Mouse (Mus musculus) midbrain, embryonic 10.5 days (tissue): ENCODE results near the gene Gna15. TPM values are rescaled to one million over a fixed set of nuclear protein-coding genes. Genes with fewer than 3 reads are reported as not detected.

ENCODE experiments used
- DNase-seq: peaks from one replicate; pipeline ENCODE4 v3.0.0-alpha.2; 2017; ENCODE audit warnings: low spot score
- H3K27ac ChIP-seq: fragments of 300-500 bp; sonication (generic); replicated peaks from 2 replicates; pipeline ENCODE4 v1.5.1; 2016; ENCODE audit warnings: mild to moderate bottlenecking
- H3K27me3 ChIP-seq: fragments of 300-500 bp; sonication (generic); 2 replicates; pipeline ENCODE4 v1.6.1; 2016; ENCODE audit warnings: low read depth, mild to moderate bottlenecking; ENCODE audit not compliant: poor library complexity, severe bottlenecking
- H3K36me3 ChIP-seq: fragments of 300-500 bp; sonication (generic); 2 replicates; pipeline ENCODE4 v1.6.1; 2016; ENCODE audit warnings: mild to moderate bottlenecking, moderate library complexity
- H3K4me1 ChIP-seq: fragments of 300-500 bp; sonication (generic); 2 replicates; pipeline ENCODE4 v1.6.1; 2016
- H3K4me3 ChIP-seq: fragments of 300-500 bp; sonication (generic); 2 replicates; pipeline ENCODE4 v1.5.1; 2016; ENCODE audit warnings: mild to moderate bottlenecking, moderate library complexity
- H3K9me3 ChIP-seq: fragments of 300-500 bp; sonication (generic); replicated peaks from 2 replicates; pipeline ENCODE4 v1.6.1; 2016; ENCODE audit warnings: mild to moderate bottlenecking
- WGBS: fragments of 180-500 bp; shearing (Covaris S2); methylation state at CpG from one replicate; pipeline ENCODE4 v1.1.7; 2016; 5-methylcytosine and 5-hydroxymethylcytosine counted together
- polyA plus RNA-seq: library from polyadenylated mRNA; unstranded; fragments of >200 nt; fragmentation: Nextera tagmentation; extraction: Ambion mirVana; gene quantifications from 2 replicates; pipeline ENCODE4 v1.2.1, GENCODE M21; 2016

The Gna15 gene
- polyA plus RNA-seq, 1 experiment from 2014 or later: 0.85 TPM

DNA sequence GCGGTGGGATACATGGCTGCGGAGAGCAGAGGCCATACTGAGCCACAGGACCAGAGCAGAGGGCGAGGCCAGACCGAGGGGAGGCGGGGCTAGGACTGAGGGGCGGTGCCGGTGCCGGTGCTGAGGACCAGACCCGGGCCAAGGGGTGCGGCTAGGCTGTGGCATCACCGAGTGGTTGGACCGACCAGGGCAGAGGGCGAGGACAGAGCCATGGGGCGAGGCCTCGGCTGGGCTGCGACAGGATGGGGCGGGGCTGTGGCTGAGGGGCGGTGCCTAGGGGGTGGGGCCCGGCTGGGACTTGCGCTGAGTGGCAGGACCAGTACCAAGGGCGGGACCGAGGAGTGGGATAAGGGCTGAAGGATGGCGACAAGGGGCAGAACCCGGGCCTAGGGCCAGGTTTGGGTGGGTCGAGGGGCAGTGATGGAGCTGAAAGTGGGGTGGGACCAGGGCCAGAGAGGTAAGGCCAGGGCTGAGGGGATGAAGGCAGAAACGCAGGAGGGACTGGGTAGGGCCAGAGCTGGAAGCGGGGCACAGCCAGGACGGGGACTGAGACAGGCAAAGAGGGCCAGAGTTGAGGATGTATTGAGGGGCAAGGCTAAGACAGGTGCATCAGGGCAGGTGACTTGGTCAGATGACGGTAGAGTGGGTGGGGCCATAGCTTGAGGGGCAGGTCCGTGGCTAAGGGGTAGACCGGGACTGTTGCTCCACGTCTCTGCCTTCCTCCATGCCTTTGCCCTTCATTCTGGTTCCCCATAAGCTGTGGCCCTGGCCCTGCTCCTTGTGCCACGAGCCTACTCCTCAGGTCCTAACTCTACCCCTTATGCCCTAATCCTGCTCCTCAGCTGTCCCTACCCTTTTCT lies 59.4 kb downstream of the Gna15 start:
- 2% methylated on average over 33 of the region's 33 CpGs for whole genome bisulfite sequencing
- Histone ChIP-seq H3K4me1 (peaks cover 42% of the 10 kb centered on the region), H3K36me3 (0 out of 2 replicates have a peak, but pooled peaks cover 4% of the 10 kb centered on the region), H3K4me3 (peak overlapping the region; percentile 60), H3K27me3 (peaks cover 99% of the 10 kb centered on the region), H3K9me3 (no peaks in the 10 kb centered on the region), H3K27ac (peak overlapping the region; percentile 75)
- DNase-seq: peak; percentile 88

GRCm38 (mm10) chr10:81463531-81463930 lies 60.5 kb downstream of the Gna15 start:
- peak overlapping the region; percentile 60 for H3K4me3 ChIP-seq
- H3K4me1 ChIP-seq: peaks cover 42% of the 10 kb centered on the region
- peaks cover 100% of the 10 kb centered on the region for H3K27me3 ChIP-seq
- WGBS: 77% methylated on average over 4 of the region's 4 CpGs
- H3K27ac ChIP-seq: no peak overlapping the region
- no peak for DNase-seq
- 0 out of 2 replicates have a peak, but pooled peaks cover 4% of the 10 kb centered on the region for H3K36me3 ChIP-seq
- H3K9me3 ChIP-seq: no peaks in the 10 kb centered on the region

DNA sequence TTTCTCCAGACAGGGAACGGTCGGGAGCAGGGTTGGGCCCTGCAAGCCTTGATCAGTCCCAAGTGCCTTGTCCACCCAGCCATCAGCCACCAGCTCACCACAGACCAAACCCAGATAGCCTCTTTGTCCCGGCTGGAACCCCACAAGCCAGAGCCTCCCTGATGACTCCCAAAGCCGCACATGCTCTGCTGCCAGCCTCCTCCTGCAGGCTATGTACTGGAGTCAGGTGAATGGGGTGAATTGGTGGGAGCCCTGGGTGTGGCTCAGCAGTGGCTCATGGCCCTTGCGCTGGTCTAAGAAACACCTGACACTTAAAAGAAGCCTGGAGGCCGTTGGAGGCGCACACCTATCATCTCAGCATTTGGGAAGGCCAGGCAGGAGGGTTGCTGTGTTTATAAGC lies 61.1 kb downstream of the Gna15 start:
- WGBS: 82% methylated on average over 7 of the region's 7 CpGs

GRCm38 (mm10) chr10:81462415-81462804 lies 61.6 kb downstream of the Gna15 start:
- 39% methylated on average over 7 of the region's 7 CpGs for WGBS
- H3K27me3 ChIP-seq: peaks cover 100% of the 10 kb centered on the region
- no peak overlapping the region for H3K27ac ChIP-seq
- H3K4me1 ChIP-seq: peaks cover 42% of the 10 kb centered on the region
- H3K4me3 ChIP-seq: no peak overlapping the region
- H3K9me3 ChIP-seq: no peaks in the 10 kb centered on the region
- no peak for DNase-seq
- 0 out of 2 replicates have a peak, but pooled peaks cover 4% of the 10 kb centered on the region for H3K36me3 ChIP-seq

More for the DNA sequence above, 61.1 kb downstream of the Gna15 start:
- Histone ChIP-seq H3K9me3 (no peaks in the 10 kb centered on the region), H3K27me3 (peaks cover 100% of the 10 kb centered on the region), H3K36me3 (0 out of 2 replicates have a peak, but pooled peaks cover 4% of the 10 kb centered on the region), H3K4me1 (peaks cover 42% of the 10 kb centered on the region), H3K27ac (no peak overlapping the region), H3K4me3 (no peak overlapping the region)
- DNase-seq: peak; percentile 11

- WGBS: 10% methylated on average over 16 of the region's 16 CpGs
Measured at GRCm38 (mm10) chr10:81461673-81462414, 62.2 kb downstream of the Gna15 start.

DNA sequence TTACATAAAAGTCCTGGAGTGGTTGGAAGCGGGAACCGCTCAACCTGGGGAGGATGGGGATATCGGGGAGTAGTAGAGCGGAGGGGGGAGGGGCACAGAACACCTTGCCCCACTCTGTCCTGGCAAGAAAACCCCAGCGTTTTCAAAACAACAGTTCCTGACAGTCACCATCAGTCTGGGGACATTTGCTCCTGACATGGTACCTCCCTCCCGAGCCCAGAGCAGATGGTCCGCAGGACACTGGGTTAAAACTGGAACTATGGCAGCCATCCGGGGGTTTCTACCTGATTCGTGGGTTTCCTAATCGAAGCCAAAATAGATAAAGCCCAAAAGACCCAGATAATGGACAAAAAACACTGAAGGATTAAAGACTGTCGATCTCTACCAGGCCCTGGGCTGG lies 63.1 kb downstream of the Gna15 start:
- Histone ChIP-seq H3K27me3 (peaks cover 100% of the 10 kb centered on the region), H3K36me3 (no peaks in the 10 kb centered on the region), H3K4me1 (peaks cover 36% of the 10 kb centered on the region), H3K27ac (no peak overlapping the region), H3K4me3 (no peak overlapping the region), H3K9me3 (no peaks in the 10 kb centered on the region)
- 43% methylated on average over 11 of the region's 11 CpGs for WGBS
- DNase-seq: peak; percentile 11

More at GRCm38 (mm10) chr10:81461673-81462414, 62.2 kb downstream of the Gna15 start:
- no peak overlapping the region for H3K4me3 ChIP-seq
- no peak overlapping the region for H3K27ac ChIP-seq
- no peaks in the 10 kb centered on the region for H3K9me3 ChIP-seq
- H3K4me1 ChIP-seq: peaks cover 39% of the 10 kb centered on the region
- peaks cover 100% of the 10 kb centered on the region for H3K27me3 ChIP-seq
- H3K36me3 ChIP-seq: 0 out of 2 replicates have a peak, but pooled peaks cover 3% of the 10 kb centered on the region
- DNase-seq: peak; percentile 11

DNA sequence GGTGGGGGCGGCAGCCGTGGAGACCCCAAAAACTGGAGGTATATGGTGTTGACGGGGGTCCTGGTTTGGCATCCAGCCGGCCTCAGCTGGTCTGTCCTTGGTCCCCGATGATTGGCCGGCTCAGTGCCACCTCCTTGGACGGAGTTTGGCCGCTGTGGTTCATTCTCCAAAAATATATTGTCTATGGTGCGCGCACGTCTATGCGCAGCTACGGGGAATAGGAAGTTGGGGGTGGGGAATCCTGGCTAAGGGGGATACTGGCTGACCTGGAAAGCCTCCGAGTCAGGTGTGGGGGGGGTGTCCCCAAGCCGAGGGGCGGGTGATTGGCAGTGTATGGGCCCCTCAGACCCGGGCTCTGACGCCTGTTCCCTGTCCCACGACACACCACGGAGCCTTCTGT lies 63.6 kb downstream of the Gna15 start:
- H3K36me3 ChIP-seq: no peaks in the 10 kb centered on the region
- no peak overlapping the region for H3K4me3 ChIP-seq
- H3K4me1 ChIP-seq: peaks cover 35% of the 10 kb centered on the region
- H3K27me3 ChIP-seq: peaks cover 100% of the 10 kb centered on the region
- H3K27ac ChIP-seq: no peak overlapping the region
- DNase-seq: peak; percentile 13
- 39% methylated on average over 20 of the region's 20 CpGs for WGBS
- H3K9me3 ChIP-seq: no peaks in the 10 kb centered on the region

GRCm38 (mm10) chr10:81459399-81459798 lies 64.6 kb downstream of the Gna15 start:
- H3K4me1 ChIP-seq: peaks cover 24% of the 10 kb centered on the region
- H3K27me3 ChIP-seq: peaks cover 100% of the 10 kb centered on the region
- no peak overlapping the region for H3K4me3 ChIP-seq
- WGBS: 70% methylated on average over 21 of the region's 21 CpGs
- no peaks in the 10 kb centered on the region for H3K36me3 ChIP-seq
- H3K9me3 ChIP-seq: no peaks in the 10 kb centered on the region
- no peak overlapping the region for H3K27ac ChIP-seq
- DNase-seq: no peak

DNA sequence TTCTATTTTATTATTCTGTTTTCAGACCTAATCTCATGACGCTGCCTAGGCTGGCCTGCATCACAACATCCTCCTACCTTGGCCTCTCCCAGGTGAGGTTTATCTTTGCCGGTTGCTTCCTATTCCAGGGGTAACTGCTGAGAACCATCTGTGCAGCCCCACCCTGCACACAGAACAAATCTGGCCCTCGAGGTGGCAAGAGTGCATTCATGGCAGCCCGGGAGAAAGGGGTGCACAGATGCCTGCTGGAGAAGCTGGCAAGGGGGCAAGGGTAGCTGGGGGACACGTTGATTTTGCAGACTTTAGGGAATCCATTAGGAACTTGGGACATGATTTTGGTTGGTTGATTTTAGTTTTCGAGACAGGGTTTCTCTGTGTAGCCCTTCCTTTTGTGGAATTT lies 65.8 kb downstream of the Gna15 start:
- Histone ChIP-seq H3K36me3 (no peaks in the 10 kb centered on the region), H3K9me3 (no peaks in the 10 kb centered on the region), H3K27me3 (peaks cover 100% of the 10 kb centered on the region), H3K27ac (no peak overlapping the region), H3K4me3 (no peak overlapping the region), H3K4me1 (peaks cover 14% of the 10 kb centered on the region)
- WGBS: 85% methylated on average over 6 of the region's 6 CpGs
- DNase-seq: no peak

- 92% methylated on average over 8 of the region's 8 CpGs for WGBS
- no peaks in the 10 kb centered on the region for H3K36me3 ChIP-seq
- H3K27me3 ChIP-seq: peaks cover 100% of the 10 kb centered on the region
- peak; percentile 10 for DNase-seq
- H3K9me3 ChIP-seq: no peaks in the 10 kb centered on the region
- no peak overlapping the region for H3K27ac ChIP-seq
- peaks cover 15% of the 10 kb centered on the region for H3K4me1 ChIP-seq
- H3K4me3 ChIP-seq: no peak overlapping the region
Measured at GRCm38 (mm10) chr10:81457624-81458023, 66.4 kb downstream of the Gna15 start.

DNA sequence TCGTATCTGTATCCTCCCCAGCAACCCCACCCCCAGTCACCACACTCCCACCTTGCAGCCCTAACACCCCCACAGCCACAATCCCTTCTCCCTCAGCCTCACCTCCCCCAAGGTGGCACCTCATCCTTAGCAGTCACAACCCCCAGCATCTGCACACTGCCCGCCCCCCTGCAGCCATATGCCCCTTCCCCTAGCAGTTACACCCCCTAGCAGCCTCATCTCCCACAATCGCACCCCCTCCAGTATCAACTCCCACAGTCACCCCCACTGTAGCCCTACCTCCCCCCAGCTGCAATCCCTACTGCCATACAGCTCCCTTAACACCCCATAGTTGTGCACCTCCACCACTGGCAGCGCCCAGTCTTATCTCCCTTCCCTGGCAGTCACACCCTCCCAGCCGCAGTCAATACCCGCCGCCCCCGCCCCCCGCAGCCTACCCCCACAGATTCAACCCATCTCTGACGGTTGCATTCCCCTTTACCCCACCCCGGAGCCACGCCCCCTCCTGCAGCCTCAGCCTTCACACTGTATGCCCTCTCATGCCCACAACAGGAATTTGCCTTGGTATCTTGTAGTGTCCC lies 67.0 kb downstream of the Gna15 start:
- Histone ChIP-seq H3K36me3 (no peaks in the 10 kb centered on the region), H3K4me3 (no peak overlapping the region), H3K4me1 (peaks cover 17% of the 10 kb centered on the region), H3K27me3 (peaks cover 100% of the 10 kb centered on the region), H3K9me3 (no peaks in the 10 kb centered on the region), H3K27ac (no peak overlapping the region)
- DNase-seq: no peak
- WGBS: 55% methylated on average over 12 of the region's 12 CpGs

DNA sequence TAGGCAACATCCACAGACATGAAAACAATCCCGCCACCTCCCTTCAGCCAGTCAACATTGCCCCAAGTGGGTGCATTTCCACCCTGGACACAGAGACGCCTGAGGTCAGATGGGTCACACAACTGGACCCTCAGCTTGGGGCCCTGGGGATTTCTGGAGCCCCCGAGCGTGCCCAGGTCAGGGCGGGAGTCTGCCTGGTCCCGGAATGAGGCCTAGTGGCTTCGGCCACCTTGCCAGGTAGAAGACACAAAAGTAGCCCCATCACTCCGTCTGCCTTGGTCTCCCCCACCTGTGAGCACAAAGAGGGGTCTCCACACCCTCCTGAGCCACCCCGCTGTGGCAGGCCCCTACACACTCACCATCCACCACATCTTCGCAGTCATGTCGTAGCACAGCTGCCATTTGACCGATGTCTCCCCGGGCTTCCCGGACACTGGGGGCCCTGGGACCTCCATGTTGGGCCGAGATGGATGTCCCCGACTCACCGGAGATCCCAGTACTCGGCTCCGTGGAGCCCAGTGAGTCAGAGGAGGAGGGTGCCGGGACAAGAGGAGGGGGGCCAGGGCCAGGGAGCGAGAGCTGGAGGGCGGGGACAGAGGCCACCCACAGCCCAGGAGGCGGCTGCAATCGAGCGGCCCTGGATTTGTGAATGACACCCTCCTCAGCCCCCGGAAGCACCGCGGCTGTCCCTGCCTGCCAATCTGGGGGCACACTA lies 68.7 kb downstream of the Gna15 start, which contains the start of gene Nfic:
Gene Nfic (minus strand): TSS at position 455 of the 715 bp plus-strand sequence.
- Histone ChIP-seq H3K4me1 (peaks cover 9% of the 10 kb centered on the region; the same call in 1 of the 2 replicates), H3K4me3 (no peak within 1 kb of the TSS), H3K36me3 (no peaks in the 10 kb centered on the region), H3K9me3 (no peaks in the 10 kb centered on the region), H3K27ac (no peak within 1 kb of the TSS), H3K27me3 (peaks cover 100% of the 10 kb centered on the region)
- DNase-seq: no peak
- 59% methylated on average over 28 of the region's 28 CpGs for WGBS
